Mouse (Mus musculus): ENCODE results near the gene Wdr49. TPM values are rescaled to one million over a fixed set of nuclear protein-coding genes. Genes with fewer than 3 reads are reported as not detected.

Gene Wdr49
- polyA plus RNA-seq, 1 experiment from 2014 or later = not detected

GRCm38 (mm10) chr3:75474657-75475056 is 7.3 kb downstream of the Wdr49 start:
- Histone ChIP-seq H3K4me3 (ENCODE audit: low read depth, low read length) (no peak overlapping the region), H3K9ac (replicated peaks; ENCODE audit: low read depth, low read length) (no peak overlapping the region), H3K4me1 (ENCODE audit: control insufficient read depth, insufficient read depth, low read length) (no peaks in the 10 kb centered on the region), H3K9me3 (ENCODE audit: control insufficient read depth, low read depth, low read length) (no peaks in the 10 kb centered on the region), H3K36me3 (ENCODE audit: control insufficient read depth, insufficient read depth, low read length) (no peaks in the 10 kb centered on the region), H3K4me2 (replicated peaks; ENCODE audit: low read depth, low read length) (no peak overlapping the region), H3K27me3 (ENCODE audit: control insufficient read depth, insufficient read depth, low read length) (no peaks in the 10 kb centered on the region), H3K27ac (ENCODE audit: low read length) (no peak overlapping the region)
- WGBS = 77% methylated on average over 7 of the region's 7 CpGs
- ATAC-seq (ENCODE audit: insufficient number of reproducible peaks, insufficient read depth, low FRiP score, low read depth) = no peak

DNA sequence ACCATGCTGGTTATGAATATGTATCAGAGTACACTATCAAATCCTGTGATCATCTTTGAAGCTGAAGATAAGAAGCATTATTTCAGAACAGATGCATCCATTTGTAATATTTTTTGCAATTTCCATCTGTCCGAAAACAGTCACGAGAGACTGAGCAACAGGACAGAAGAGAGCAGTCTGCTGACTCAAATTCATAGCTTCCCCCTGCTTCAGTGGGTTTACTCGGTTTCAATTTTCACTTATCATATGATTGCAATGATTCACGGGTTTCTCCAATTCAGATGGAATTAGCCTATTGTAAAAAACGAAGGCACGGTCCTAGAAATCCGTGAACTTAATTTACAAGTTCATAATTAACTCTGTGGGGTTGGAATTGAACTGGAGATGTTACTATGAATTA is 13.8 kb downstream of the Wdr49 start:
- H3K4me1 ChIP-seq (ENCODE audit: control insufficient read depth, insufficient read depth, low read length) = no peaks in the 10 kb centered on the region
- no peaks in the 10 kb centered on the region for H3K9me3 ChIP-seq (ENCODE audit: control insufficient read depth, low read depth, low read length)
- H3K27me3 ChIP-seq (ENCODE audit: control insufficient read depth, insufficient read depth, low read length) = no peaks in the 10 kb centered on the region
- no peak for ATAC-seq (ENCODE audit: insufficient number of reproducible peaks, insufficient read depth, low FRiP score, low read depth)
- WGBS = 82% methylated on average over 7 of the region's 7 CpGs
- no peak overlapping the region for H3K27ac ChIP-seq (ENCODE audit: low read length)
- no peak overlapping the region for H3K9ac ChIP-seq (replicated peaks; ENCODE audit: low read depth, low read length)
- no peak overlapping the region for H3K4me2 ChIP-seq (replicated peaks; ENCODE audit: low read depth, low read length)
- no peaks in the 10 kb centered on the region for H3K36me3 ChIP-seq (ENCODE audit: control insufficient read depth, insufficient read depth, low read length)
- no peak overlapping the region for H3K4me3 ChIP-seq (ENCODE audit: low read depth, low read length)

DNA sequence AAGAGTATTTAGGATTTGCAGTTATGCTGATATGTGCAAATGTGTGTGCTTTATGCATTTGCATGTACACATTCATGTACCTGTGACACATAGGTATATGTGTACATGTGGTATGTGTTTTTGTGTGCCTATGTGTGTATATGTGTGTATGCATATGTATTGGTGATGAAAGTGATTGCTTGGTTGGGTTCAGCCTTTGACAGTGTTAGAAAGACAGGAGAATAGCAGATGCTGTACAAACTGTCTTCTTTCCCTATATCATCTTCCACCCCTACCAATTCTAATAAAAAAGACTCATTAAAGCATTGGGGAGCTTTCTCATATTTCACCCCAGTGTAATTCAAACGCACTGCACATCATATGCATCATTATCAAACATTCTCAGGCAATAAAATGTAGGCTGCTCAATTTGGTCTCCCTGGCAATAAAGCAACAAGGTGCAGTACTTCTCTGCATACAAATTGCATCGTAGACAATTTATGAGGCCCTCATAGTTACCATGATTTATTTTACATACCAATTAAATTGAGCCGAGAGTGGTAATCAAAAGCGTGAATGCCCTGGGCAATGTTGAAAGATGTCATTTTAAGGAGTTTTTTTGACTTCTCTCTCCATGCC is 51.3 kb downstream of the Wdr49 start:
- Histone ChIP-seq H3K9me3 (ENCODE audit: control insufficient read depth, low read depth, low read length) (no peaks in the 10 kb centered on the region), H3K4me3 (ENCODE audit: low read depth, low read length) (no peak overlapping the region), H3K4me2 (replicated peaks; ENCODE audit: low read depth, low read length) (no peak overlapping the region), H3K9ac (replicated peaks; ENCODE audit: low read depth, low read length) (no peak overlapping the region), H3K4me1 (ENCODE audit: control insufficient read depth, insufficient read depth, low read length) (no peaks in the 10 kb centered on the region), H3K36me3 (ENCODE audit: control insufficient read depth, insufficient read depth, low read length) (no peaks in the 10 kb centered on the region), H3K27me3 (ENCODE audit: control insufficient read depth, insufficient read depth, low read length) (no peaks in the 10 kb centered on the region), H3K27ac (ENCODE audit: low read length) (no peak overlapping the region)
- no peak for ATAC-seq (ENCODE audit: insufficient number of reproducible peaks, insufficient read depth, low FRiP score, low read depth)
- 86% methylated on average over 4 of the region's 4 CpGs for WGBS

GRCm38 (mm10) chr3:75395918-75396317 is 86.0 kb downstream of the Wdr49 start:
- Histone ChIP-seq H3K9me3 (ENCODE audit: control insufficient read depth, low read depth, low read length) (no peaks in the 10 kb centered on the region), H3K4me1 (ENCODE audit: control insufficient read depth, insufficient read depth, low read length) (no peaks in the 10 kb centered on the region), H3K9ac (replicated peaks; ENCODE audit: low read depth, low read length) (no peak overlapping the region), H3K27ac (ENCODE audit: low read length) (no peak overlapping the region), H3K27me3 (ENCODE audit: control insufficient read depth, insufficient read depth, low read length) (no peaks in the 10 kb centered on the region), H3K4me3 (ENCODE audit: low read depth, low read length) (no peak overlapping the region), H3K36me3 (ENCODE audit: control insufficient read depth, insufficient read depth, low read length) (no peaks in the 10 kb centered on the region), H3K4me2 (replicated peaks; ENCODE audit: low read depth, low read length) (no peak overlapping the region)
- ATAC-seq (ENCODE audit: insufficient number of reproducible peaks, insufficient read depth, low FRiP score, low read depth) = no peak
- 88% methylated on average over 4 of the region's 4 CpGs for WGBS

DNA sequence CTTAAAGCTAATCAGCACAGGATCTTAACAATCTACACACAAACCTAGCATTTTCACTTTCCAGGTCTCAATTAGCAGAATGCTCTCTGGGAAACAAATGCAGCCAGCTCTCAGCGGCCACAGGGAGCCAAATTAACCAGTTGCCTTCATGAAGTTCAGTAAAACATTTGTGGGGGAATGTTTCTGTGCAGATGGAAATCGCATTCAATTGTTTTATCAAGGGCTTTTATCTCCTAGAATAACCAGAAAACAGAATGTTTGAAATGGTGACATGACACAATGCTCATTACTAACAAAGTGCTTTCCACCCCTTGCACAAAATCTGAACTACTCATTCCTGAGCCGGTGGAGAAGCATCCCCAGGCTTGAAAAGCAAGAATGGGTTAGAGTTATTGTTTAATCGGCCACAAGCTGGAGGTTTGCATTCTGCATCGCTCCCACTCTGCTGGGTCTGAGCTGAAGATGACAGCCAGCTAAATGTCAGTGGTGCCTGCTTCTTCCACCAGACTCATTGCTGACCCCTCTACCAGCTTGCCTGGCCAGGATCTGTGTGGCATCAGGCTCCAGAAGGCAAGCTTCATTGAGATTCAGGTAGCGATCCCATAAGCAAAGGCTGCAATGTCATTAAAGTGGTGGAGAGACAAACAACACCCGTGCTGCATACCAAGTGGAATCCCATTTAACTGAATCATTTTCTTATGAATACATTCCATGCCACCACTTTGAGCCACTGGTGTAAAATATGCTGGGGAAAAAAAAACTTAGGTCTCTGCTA is 86.6 kb downstream of the Wdr49 start:
- Histone ChIP-seq H3K4me2 (replicated peaks; ENCODE audit: low read depth, low read length) (no peak overlapping the region), H3K4me3 (ENCODE audit: low read depth, low read length) (no peak overlapping the region), H3K27ac (ENCODE audit: low read length) (no peak overlapping the region), H3K27me3 (ENCODE audit: control insufficient read depth, insufficient read depth, low read length) (no peaks in the 10 kb centered on the region), H3K4me1 (ENCODE audit: control insufficient read depth, insufficient read depth, low read length) (no peaks in the 10 kb centered on the region), H3K9me3 (ENCODE audit: control insufficient read depth, low read depth, low read length) (no peaks in the 10 kb centered on the region), H3K36me3 (ENCODE audit: control insufficient read depth, insufficient read depth, low read length) (no peaks in the 10 kb centered on the region), H3K9ac (replicated peaks; ENCODE audit: low read depth, low read length) (no peak overlapping the region)
- WGBS = 64% methylated on average over 7 of the region's 7 CpGs
- ATAC-seq (ENCODE audit: insufficient number of reproducible peaks, insufficient read depth, low FRiP score, low read depth) = no peak

DNA sequence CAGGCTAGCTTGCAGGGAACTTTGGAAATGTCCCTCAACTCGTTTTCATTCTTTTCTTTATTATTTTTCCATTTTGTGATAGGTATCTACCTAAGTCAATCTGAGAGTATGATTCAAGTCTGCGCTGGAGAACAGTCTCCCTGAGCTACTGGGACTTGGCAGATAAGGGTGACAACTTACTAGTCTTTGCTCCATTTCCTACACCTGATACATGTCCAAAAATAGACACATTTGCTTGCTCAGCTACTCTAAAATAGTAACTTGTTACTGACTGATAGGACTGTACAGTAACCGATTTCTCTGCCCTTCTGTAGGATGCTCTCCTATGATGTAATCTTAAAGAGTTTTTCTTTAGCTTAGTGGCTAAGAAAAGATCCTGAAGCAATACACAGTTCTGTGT is 87.5 kb downstream of the Wdr49 start:
- no peak for ATAC-seq (ENCODE audit: insufficient number of reproducible peaks, insufficient read depth, low FRiP score, low read depth)
- Histone ChIP-seq H3K27me3 (ENCODE audit: control insufficient read depth, insufficient read depth, low read length) (no peaks in the 10 kb centered on the region), H3K4me1 (ENCODE audit: control insufficient read depth, insufficient read depth, low read length) (no peaks in the 10 kb centered on the region), H3K9ac (replicated peaks; ENCODE audit: low read depth, low read length) (no peak overlapping the region), H3K4me3 (ENCODE audit: low read depth, low read length) (no peak overlapping the region), H3K4me2 (replicated peaks; ENCODE audit: low read depth, low read length) (no peak overlapping the region), H3K36me3 (ENCODE audit: control insufficient read depth, insufficient read depth, low read length) (no peaks in the 10 kb centered on the region), H3K27ac (ENCODE audit: low read length) (no peak overlapping the region), H3K9me3 (ENCODE audit: control insufficient read depth, low read depth, low read length) (no peaks in the 10 kb centered on the region)
- 69% methylated on average over 3 of the region's 3 CpGs for WGBS

DNA sequence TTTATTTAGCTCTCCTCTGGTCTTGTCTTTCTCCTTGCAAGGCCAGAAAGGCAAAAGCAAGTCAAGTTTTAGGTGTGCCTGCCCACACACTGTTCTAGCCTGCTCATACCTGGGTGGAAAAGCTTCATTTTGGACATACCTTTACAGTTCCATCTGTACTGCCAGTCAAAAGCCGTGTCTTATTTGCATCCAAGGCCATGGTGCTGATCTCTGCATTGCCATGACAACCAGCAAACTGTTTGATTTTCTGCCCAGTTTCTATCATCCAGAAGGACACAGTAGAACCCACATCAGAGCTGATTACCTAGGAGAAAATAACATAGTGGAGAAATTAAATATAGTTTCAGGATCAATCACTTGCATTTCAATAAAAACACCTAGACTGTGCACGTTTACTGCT is 100.2 kb downstream of the Wdr49 start:
- Histone ChIP-seq H3K27ac (ENCODE audit: low read length) (no peak overlapping the region), H3K27me3 (ENCODE audit: control insufficient read depth, insufficient read depth, low read length) (no peaks in the 10 kb centered on the region), H3K9me3 (ENCODE audit: control insufficient read depth, low read depth, low read length) (no peaks in the 10 kb centered on the region), H3K4me2 (replicated peaks; ENCODE audit: low read depth, low read length) (no peak overlapping the region), H3K4me1 (ENCODE audit: control insufficient read depth, insufficient read depth, low read length) (no peaks in the 10 kb centered on the region), H3K9ac (replicated peaks; ENCODE audit: low read depth, low read length) (no peak overlapping the region), H3K4me3 (ENCODE audit: low read depth, low read length) (no peak overlapping the region), H3K36me3 (ENCODE audit: control insufficient read depth, insufficient read depth, low read length) (no peaks in the 10 kb centered on the region)
- 63% methylated on average over 2 of the region's 2 CpGs for WGBS
- ATAC-seq (ENCODE audit: insufficient number of reproducible peaks, insufficient read depth, low FRiP score, low read depth) = no peak

GRCm38 (mm10) chr3:75353972-75354371 is 128.0 kb downstream of the Wdr49 start:
- no peaks in the 10 kb centered on the region for H3K9me3 ChIP-seq (ENCODE audit: control insufficient read depth, low read depth, low read length)
- H3K4me3 ChIP-seq (ENCODE audit: low read depth, low read length) = no peak overlapping the region
- no peak overlapping the region for H3K9ac ChIP-seq (replicated peaks; ENCODE audit: low read depth, low read length)
- no peak for ATAC-seq (ENCODE audit: insufficient number of reproducible peaks, insufficient read depth, low FRiP score, low read depth)
- no peak overlapping the region for H3K4me2 ChIP-seq (replicated peaks; ENCODE audit: low read depth, low read length)
- H3K36me3 ChIP-seq (ENCODE audit: control insufficient read depth, insufficient read depth, low read length) = no peaks in the 10 kb centered on the region
- H3K27me3 ChIP-seq (ENCODE audit: control insufficient read depth, insufficient read depth, low read length) = no peaks in the 10 kb centered on the region
- H3K27ac ChIP-seq (ENCODE audit: low read length) = no peak overlapping the region
- H3K4me1 ChIP-seq (ENCODE audit: control insufficient read depth, insufficient read depth, low read length) = no peaks in the 10 kb centered on the region

- H3K4me1 ChIP-seq (ENCODE audit: control insufficient read depth, insufficient read depth, low read length) = no peaks in the 10 kb centered on the region
- H3K27me3 ChIP-seq (ENCODE audit: control insufficient read depth, insufficient read depth, low read length) = no peaks in the 10 kb centered on the region
- H3K9ac ChIP-seq (replicated peaks; ENCODE audit: low read depth, low read length) = no peak overlapping the region
- H3K9me3 ChIP-seq (ENCODE audit: control insufficient read depth, low read depth, low read length) = no peaks in the 10 kb centered on the region
- ATAC-seq (ENCODE audit: insufficient number of reproducible peaks, insufficient read depth, low FRiP score, low read depth) = no peak
- H3K4me2 ChIP-seq (replicated peaks; ENCODE audit: low read depth, low read length) = no peak overlapping the region
- no peak overlapping the region for H3K4me3 ChIP-seq (ENCODE audit: low read depth, low read length)
- H3K27ac ChIP-seq (ENCODE audit: low read length) = no peak overlapping the region
- H3K36me3 ChIP-seq (ENCODE audit: control insufficient read depth, insufficient read depth, low read length) = no peaks in the 10 kb centered on the region
Measured at GRCm38 (mm10) chr3:75337196-75337595, 144.8 kb downstream of the Wdr49 start.

Measured in stomach, embryonic 14.5 days (tissue).